Mouse (Mus musculus) heart, adult 9 months (tissue): ENCODE measurements around the gene Tmem51.

Experiments
- DNase-seq, 2 experiments: peaks; one replicate each; pipeline ENCODE4 v3.0.0; 2022; ENCODE audit warnings: low spot score in 2 of 2

Gene Tmem51

GRCm38 (mm10) chr4:142081631-142082283, 2.3 kb downstream of the Tmem51 start:
- DNase-seq: peak; percentile 46 to 47

GRCm38 (mm10) chr4:142080901-142081630, 3.0 kb downstream of the Tmem51 start:
- DNase-seq: no peak

- DNase-seq: no peak
Observed at GRCm38 (mm10) chr4:142080487-142080767, 3.7 kb downstream of the Tmem51 start.

- peak in 1 of 2 experiments; percentile 52 for DNase-seq
Observed at GRCm38 (mm10) chr4:142079629-142080486, 4.2 kb downstream of the Tmem51 start.

GRCm38 (mm10) chr4:142077572-142078271, 6.4 kb downstream of the Tmem51 start:
- DNase-seq: peak; percentile 63 to 66

- no peak for DNase-seq
Observed at GRCm38 (mm10) chr4:142076883-142077282, 7.2 kb downstream of the Tmem51 start.

- DNase-seq: no peak
Observed at GRCm38 (mm10) chr4:142075931-142076330, 8.2 kb downstream of the Tmem51 start.

GRCm38 (mm10) chr4:142074060-142074732, 9.9 kb downstream of the Tmem51 start:
- DNase-seq: no peak

- DNase-seq: no peak
Observed at GRCm38 (mm10) chr4:142071243-142071991, 12.7 kb downstream of the Tmem51 start.

GRCm38 (mm10) chr4:142070840-142071239, 13.3 kb downstream of the Tmem51 start:
- peak in 1 of 2 experiments; percentile 51 for DNase-seq

GRCm38 (mm10) chr4:142068899-142069812, 14.9 kb downstream of the Tmem51 start:
- DNase-seq: no peak

- no peak for DNase-seq
Observed at GRCm38 (mm10) chr4:142066576-142066975, 17.5 kb downstream of the Tmem51 start.

GRCm38 (mm10) chr4:142065835-142066234, 18.3 kb downstream of the Tmem51 start:
- DNase-seq: peak; percentile 60 to 64

GRCm38 (mm10) chr4:142065270-142065669, 18.8 kb downstream of the Tmem51 start:
- DNase-seq: peak; percentile 69 to 73

- DNase-seq: no peak
Observed at GRCm38 (mm10) chr4:142064582-142065228, 19.4 kb downstream of the Tmem51 start.

- DNase-seq: no peak
Observed at GRCm38 (mm10) chr4:142063057-142063534, 21.0 kb downstream of the Tmem51 start.

GRCm38 (mm10) chr4:142061485-142062240, 22.4 kb downstream of the Tmem51 start:
- DNase-seq: no peak
